Mouse (Mus musculus): ENCODE measurements at regions not wholly inside any gene's neighbourhood (a gene's known extent, or its start where the extent isn't known, plus 50 kb on each side); places are given as distances from the start of the nearest gene placed in this dataset.

- H3K4me2 ChIP-seq (replicated peaks; ENCODE audit: low read depth, low read length) = no peak overlapping the region
- no peak overlapping the region for H3K4me3 ChIP-seq (ENCODE audit: low read depth, low read length)
- H3K9me3 ChIP-seq (ENCODE audit: control insufficient read depth, low read length) = no peaks in the 10 kb centered on the region
- H3K36me3 ChIP-seq (ENCODE audit: control insufficient read depth, insufficient read depth, low read length) = no peaks in the 10 kb centered on the region
- 89% methylated on average over 5 of the region's 5 CpGs for WGBS
- no peak for DNase-seq (ENCODE audit: low spot score)
- no peaks in the 10 kb centered on the region for H3K27me3 ChIP-seq (ENCODE audit: control insufficient read depth, insufficient read depth, low read length)
- no peak for ATAC-seq (ENCODE audit: low FRiP score)
- no peaks in the 10 kb centered on the region for H3K4me1 ChIP-seq (replicated peaks; ENCODE audit: control insufficient read depth, insufficient read depth, low read length)
- H3K9ac ChIP-seq (ENCODE audit: low read depth, low read length) = no peak overlapping the region
- no peak overlapping the region for H3K27ac ChIP-seq (ENCODE audit: low read depth, low read length)
These were observed 404.9 kb downstream of the Rprm start for GRCm38 (mm10) chr2:53680350-53681011.

DNA sequence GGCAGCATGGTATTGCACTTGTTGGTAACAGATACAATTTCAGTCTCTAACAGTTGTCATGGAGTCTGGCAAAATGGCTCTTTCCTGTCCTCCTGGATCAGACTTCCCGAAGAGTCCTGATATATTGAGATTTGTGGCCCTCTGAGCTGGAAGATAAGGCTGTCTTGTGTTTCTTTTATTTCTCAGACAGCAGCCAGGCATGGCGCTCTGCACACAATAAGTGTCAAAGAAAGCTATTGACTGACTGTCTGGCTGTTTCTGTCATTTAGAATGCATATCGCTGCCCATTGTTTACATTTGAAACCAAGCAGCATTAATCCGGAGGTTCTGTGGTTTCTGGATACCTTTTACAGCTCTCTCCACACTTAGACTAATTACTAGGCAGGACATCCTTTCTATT, 402.8 kb downstream of the Rprm start:
- ATAC-seq (ENCODE audit: low FRiP score) (0 out of 2 replicates have a peak, but pooled peaks have one; percentile 42), DNase-seq (ENCODE audit: low spot score) (no peak)
- Histone ChIP-seq H3K9me3 (ENCODE audit: control insufficient read depth, low read length) (no peaks in the 10 kb centered on the region), H3K4me3 (ENCODE audit: low read depth, low read length) (no peak overlapping the region), H3K9ac (ENCODE audit: low read depth, low read length) (no peak overlapping the region), H3K27me3 (ENCODE audit: control insufficient read depth, insufficient read depth, low read length) (no peaks in the 10 kb centered on the region), H3K4me2 (replicated peaks; ENCODE audit: low read depth, low read length) (no peak overlapping the region), H3K4me1 (replicated peaks; ENCODE audit: control insufficient read depth, insufficient read depth, low read length) (no peaks in the 10 kb centered on the region), H3K36me3 (ENCODE audit: control insufficient read depth, insufficient read depth, low read length) (no peaks in the 10 kb centered on the region), H3K27ac (ENCODE audit: low read depth, low read length) (no peak overlapping the region)
- 42% methylated on average over 4 of the region's 4 CpGs for WGBS

- Histone ChIP-seq H3K36me3 (ENCODE audit: control insufficient read depth, insufficient read depth, low read length) (no peaks in the 10 kb centered on the region), H3K9ac (ENCODE audit: low read depth, low read length) (no peak overlapping the region), H3K27ac (ENCODE audit: low read depth, low read length) (no peak overlapping the region), H3K4me2 (replicated peaks; ENCODE audit: low read depth, low read length) (no peak overlapping the region), H3K4me1 (replicated peaks; ENCODE audit: control insufficient read depth, insufficient read depth, low read length) (no peaks in the 10 kb centered on the region), H3K4me3 (ENCODE audit: low read depth, low read length) (no peak overlapping the region), H3K9me3 (ENCODE audit: control insufficient read depth, low read length) (no peaks in the 10 kb centered on the region), H3K27me3 (ENCODE audit: control insufficient read depth, insufficient read depth, low read length) (no peaks in the 10 kb centered on the region)
- DNase-seq (ENCODE audit: low spot score) (no peak), ATAC-seq (ENCODE audit: low FRiP score) (no peak)
- 85% methylated on average over 7 of the region's 7 CpGs for WGBS
These were observed 398.1 kb downstream of the Rprm start for GRCm38 (mm10) chr2:53687281-53687680.

- Histone ChIP-seq H3K27ac (ENCODE audit: low read depth, low read length) (no peak overlapping the region), H3K9ac (ENCODE audit: low read depth, low read length) (no peak overlapping the region), H3K4me2 (replicated peaks; ENCODE audit: low read depth, low read length) (no peak overlapping the region), H3K27me3 (ENCODE audit: control insufficient read depth, insufficient read depth, low read length) (no peaks in the 10 kb centered on the region), H3K36me3 (ENCODE audit: control insufficient read depth, insufficient read depth, low read length) (no peaks in the 10 kb centered on the region), H3K4me3 (ENCODE audit: low read depth, low read length) (no peak overlapping the region), H3K9me3 (ENCODE audit: control insufficient read depth, low read length) (no peaks in the 10 kb centered on the region), H3K4me1 (replicated peaks; ENCODE audit: control insufficient read depth, insufficient read depth, low read length) (no peaks in the 10 kb centered on the region)
- DNase-seq (ENCODE audit: low spot score) = no peak
- WGBS = 50% methylated on average over 3 of the region's 3 CpGs
- ATAC-seq (ENCODE audit: low FRiP score) = 0 out of 2 replicates have a peak, but pooled peaks have one; percentile 49
These were observed 396.0 kb downstream of the Rprm start for GRCm38 (mm10) chr2:53689223-53689880.

GRCm38 (mm10) chr2:53691580-53692118, 393.7 kb downstream of the Rprm start:
- no peaks in the 10 kb centered on the region for H3K4me1 ChIP-seq (replicated peaks; ENCODE audit: control insufficient read depth, insufficient read depth, low read length)
- no peak for ATAC-seq (ENCODE audit: low FRiP score)
- no peak overlapping the region for H3K4me3 ChIP-seq (ENCODE audit: low read depth, low read length)
- 60% methylated on average over 5 of the region's 5 CpGs for WGBS
- no peak overlapping the region for H3K4me2 ChIP-seq (replicated peaks; ENCODE audit: low read depth, low read length)
- DNase-seq (ENCODE audit: low spot score) = no peak
- no peaks in the 10 kb centered on the region for H3K27me3 ChIP-seq (ENCODE audit: control insufficient read depth, insufficient read depth, low read length)
- H3K9ac ChIP-seq (ENCODE audit: low read depth, low read length) = no peak overlapping the region
- H3K9me3 ChIP-seq (ENCODE audit: control insufficient read depth, low read length) = no peaks in the 10 kb centered on the region
- H3K36me3 ChIP-seq (ENCODE audit: control insufficient read depth, insufficient read depth, low read length) = no peaks in the 10 kb centered on the region
- no peak overlapping the region for H3K27ac ChIP-seq (ENCODE audit: low read depth, low read length)

GRCm38 (mm10) chr2:53711213-53711612, 374.1 kb downstream of the Rprm start:
- Histone ChIP-seq H3K4me2 (replicated peaks; ENCODE audit: low read depth, low read length) (no peak overlapping the region), H3K27me3 (ENCODE audit: control insufficient read depth, insufficient read depth, low read length) (no peaks in the 10 kb centered on the region), H3K9me3 (ENCODE audit: control insufficient read depth, low read length) (no peaks in the 10 kb centered on the region), H3K4me3 (ENCODE audit: low read depth, low read length) (no peak overlapping the region), H3K4me1 (replicated peaks; ENCODE audit: control insufficient read depth, insufficient read depth, low read length) (no peaks in the 10 kb centered on the region), H3K9ac (ENCODE audit: low read depth, low read length) (no peak overlapping the region), H3K27ac (ENCODE audit: low read depth, low read length) (no peak overlapping the region), H3K36me3 (ENCODE audit: control insufficient read depth, insufficient read depth, low read length) (no peaks in the 10 kb centered on the region)
- ATAC-seq (ENCODE audit: low FRiP score) (no peak; the same call in 1 of the 2 replicates), DNase-seq (ENCODE audit: low spot score) (no peak)
- WGBS = 78% methylated on average over 3 of the region's 3 CpGs

DNA sequence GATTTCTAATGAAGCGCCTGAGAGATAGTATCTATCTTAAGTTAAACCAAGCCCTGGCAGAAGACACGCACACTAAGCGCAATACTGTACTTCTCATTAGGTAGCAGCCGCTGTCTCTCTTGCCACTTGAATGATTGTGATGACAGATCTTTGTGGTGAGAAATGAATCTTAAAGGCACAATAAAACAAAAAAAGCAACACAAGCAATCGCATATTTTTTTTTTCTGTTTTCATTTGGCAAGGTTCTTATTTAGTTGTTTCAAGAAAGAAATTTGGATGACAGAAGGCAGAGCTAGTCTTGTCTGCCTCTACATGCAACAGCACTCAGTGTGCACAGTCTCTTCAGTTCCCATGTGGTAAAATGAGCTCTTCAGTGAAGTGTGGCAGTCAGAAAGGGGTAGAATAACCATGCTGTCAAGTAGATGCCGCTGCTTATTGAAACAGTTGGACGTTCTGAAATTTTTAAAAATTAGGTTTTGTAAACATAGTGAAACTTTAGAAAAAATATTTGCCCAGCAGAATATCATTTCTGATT, 372.2 kb downstream of the Rprm start:
- no peaks in the 10 kb centered on the region for H3K9me3 ChIP-seq (ENCODE audit: control insufficient read depth, low read length)
- H3K27ac ChIP-seq (ENCODE audit: low read depth, low read length) = no peak overlapping the region
- ATAC-seq (ENCODE audit: low FRiP score) (no peak), DNase-seq (ENCODE audit: low spot score) (no peak)
- no peak overlapping the region for H3K4me2 ChIP-seq (replicated peaks; ENCODE audit: low read depth, low read length)
- 89% methylated on average over 7 of the region's 7 CpGs for WGBS
- H3K27me3 ChIP-seq (ENCODE audit: control insufficient read depth, insufficient read depth, low read length) = no peaks in the 10 kb centered on the region
- no peak overlapping the region for H3K9ac ChIP-seq (ENCODE audit: low read depth, low read length)
- H3K36me3 ChIP-seq (ENCODE audit: control insufficient read depth, insufficient read depth, low read length) = no peaks in the 10 kb centered on the region
- no peak overlapping the region for H3K4me3 ChIP-seq (ENCODE audit: low read depth, low read length)
- H3K4me1 ChIP-seq (replicated peaks; ENCODE audit: control insufficient read depth, insufficient read depth, low read length) = no peaks in the 10 kb centered on the region

- DNase-seq (ENCODE audit: low spot score) (no peak), ATAC-seq (ENCODE audit: low FRiP score) (no peak)
- Histone ChIP-seq H3K27ac (ENCODE audit: low read depth, low read length) (no peak overlapping the region), H3K27me3 (ENCODE audit: control insufficient read depth, insufficient read depth, low read length) (no peaks in the 10 kb centered on the region), H3K9ac (ENCODE audit: low read depth, low read length) (no peak overlapping the region), H3K4me2 (replicated peaks; ENCODE audit: low read depth, low read length) (no peak overlapping the region), H3K9me3 (ENCODE audit: control insufficient read depth, low read length) (no peaks in the 10 kb centered on the region), H3K4me1 (replicated peaks; ENCODE audit: control insufficient read depth, insufficient read depth, low read length) (no peaks in the 10 kb centered on the region), H3K36me3 (ENCODE audit: control insufficient read depth, insufficient read depth, low read length) (no peaks in the 10 kb centered on the region), H3K4me3 (ENCODE audit: low read depth, low read length) (no peak overlapping the region)
- WGBS = 79% methylated on average over 5 of the region's 5 CpGs
These were observed 370.3 kb downstream of the Rprm start for GRCm38 (mm10) chr2:53715017-53715416.

DNA sequence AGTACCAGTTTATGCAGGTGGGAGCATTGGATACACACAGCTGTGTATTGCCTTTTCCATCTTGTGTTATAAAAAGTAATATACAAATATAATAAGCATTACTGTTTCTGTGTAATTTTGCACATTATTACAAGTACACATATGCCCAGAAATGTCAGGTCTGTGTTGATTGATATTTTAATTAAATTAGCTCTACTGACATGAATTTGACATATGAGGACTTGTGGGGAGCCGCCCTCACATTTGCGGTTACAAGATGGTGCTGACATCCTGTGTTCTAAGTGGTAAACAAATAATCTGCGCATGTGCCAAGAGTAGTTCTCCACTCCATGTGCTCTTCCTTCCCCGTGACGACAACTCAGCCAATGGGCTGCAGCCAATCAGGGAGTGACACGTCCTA, 362.1 kb downstream of the Rprm start:
- H3K4me1 ChIP-seq (replicated peaks; ENCODE audit: control insufficient read depth, insufficient read depth, low read length) = no peaks in the 10 kb centered on the region
- WGBS = 92% methylated on average over 6 of the region's 6 CpGs
- no peak overlapping the region for H3K27ac ChIP-seq (ENCODE audit: low read depth, low read length)
- no peak for ATAC-seq (ENCODE audit: low FRiP score)
- no peak overlapping the region for H3K4me2 ChIP-seq (replicated peaks; ENCODE audit: low read depth, low read length)
- H3K4me3 ChIP-seq (ENCODE audit: low read depth, low read length) = no peak overlapping the region
- no peak overlapping the region for H3K9ac ChIP-seq (ENCODE audit: low read depth, low read length)
- H3K36me3 ChIP-seq (ENCODE audit: control insufficient read depth, insufficient read depth, low read length) = no peaks in the 10 kb centered on the region
- no peak for DNase-seq (ENCODE audit: low spot score)
- no peaks in the 10 kb centered on the region for H3K27me3 ChIP-seq (ENCODE audit: control insufficient read depth, insufficient read depth, low read length)
- no peaks in the 10 kb centered on the region for H3K9me3 ChIP-seq (ENCODE audit: control insufficient read depth, low read length)
